Mouse (Mus musculus) thymus, postnatal 14 days (tissue): Measurements from ENCODE around the gene Ppef1.

Experiments
- DNase-seq: peaks from one replicate; pipeline ENCODE4 v3.0.0; 2021

The Ppef1 gene

DNA sequence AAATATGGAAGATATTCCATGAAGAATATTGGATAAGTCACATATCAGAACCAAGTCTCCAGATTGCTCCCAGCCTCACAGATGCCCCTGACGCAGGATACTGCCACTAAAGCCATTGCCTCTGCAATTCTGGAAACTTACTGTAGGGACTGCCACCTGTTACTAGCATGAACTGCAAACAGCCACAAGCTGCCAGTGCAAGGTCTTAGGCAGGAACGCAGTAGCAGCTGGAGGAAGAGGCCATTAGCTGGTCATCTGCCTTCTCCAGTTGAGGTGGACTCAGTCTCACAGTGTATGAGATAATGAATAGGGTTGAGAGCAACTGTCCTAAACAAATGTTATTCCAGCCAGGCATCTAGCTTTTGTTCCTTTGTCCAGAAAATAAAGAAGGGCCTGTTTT, 137.5 kb downstream of the Ppef1 start:
- DNase-seq: no peak

DNA sequence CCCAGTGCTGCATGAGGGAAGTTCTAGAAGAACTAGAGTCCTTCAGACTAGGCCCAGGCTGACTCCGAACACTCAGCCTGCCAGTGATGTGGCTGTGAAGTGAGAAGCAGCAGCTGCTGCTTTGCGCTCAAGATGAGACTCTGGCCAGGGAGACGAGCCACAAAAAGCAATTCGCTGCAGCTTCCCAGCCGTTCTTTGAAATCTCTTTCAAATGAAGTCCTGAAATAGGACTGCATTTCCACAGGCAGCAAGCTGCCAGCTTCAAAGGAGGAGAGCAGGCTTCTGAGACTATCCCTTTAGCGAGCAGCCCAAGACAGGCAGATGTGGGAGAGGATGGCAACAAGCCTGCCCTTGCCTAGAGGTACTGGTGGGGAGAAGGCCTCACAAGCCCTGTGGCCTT, 142.6 kb downstream of the Ppef1 start:
- DNase-seq: no peak

DNA sequence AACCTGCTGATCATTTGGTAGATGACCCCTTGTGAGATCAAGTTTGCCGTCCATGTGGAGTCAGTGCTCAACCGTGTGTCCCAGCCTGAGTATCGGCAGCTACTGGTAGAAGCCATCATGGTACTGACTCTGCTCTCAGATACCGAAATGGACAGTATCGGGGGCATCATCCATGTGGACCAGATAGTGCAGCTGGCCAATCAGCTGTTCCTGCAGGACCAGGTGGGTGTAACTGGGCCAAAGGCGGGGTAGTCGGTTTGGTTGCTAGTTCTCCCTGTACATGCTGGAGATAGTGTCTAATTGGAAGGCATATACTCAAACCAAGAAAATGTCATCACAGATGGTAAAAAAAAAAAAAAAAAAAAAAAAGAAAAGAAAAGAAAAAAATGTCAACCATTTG, 145.4 kb downstream of the Ppef1 start:
- no peak for DNase-seq

DNA sequence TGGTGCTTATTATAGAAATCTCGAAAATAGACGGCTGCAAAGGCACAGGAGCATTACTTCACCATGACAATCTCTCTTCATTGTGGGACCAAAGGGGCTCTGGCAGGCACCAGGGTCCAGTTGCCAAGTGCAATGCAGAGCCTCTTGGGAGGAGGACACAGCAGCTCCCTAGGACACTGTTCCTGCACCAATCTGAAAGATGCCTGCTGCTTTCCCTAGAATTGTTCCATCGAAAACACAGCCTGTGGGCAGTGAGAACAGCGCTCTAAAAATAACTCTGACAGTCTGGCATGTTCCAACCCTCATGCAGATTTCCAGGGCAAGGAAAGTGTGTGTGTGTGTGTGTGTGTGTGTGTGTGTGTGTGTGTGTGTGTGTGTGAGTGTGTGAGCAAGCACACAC, 147.0 kb downstream of the Ppef1 start:
- DNase-seq: no peak

DNA sequence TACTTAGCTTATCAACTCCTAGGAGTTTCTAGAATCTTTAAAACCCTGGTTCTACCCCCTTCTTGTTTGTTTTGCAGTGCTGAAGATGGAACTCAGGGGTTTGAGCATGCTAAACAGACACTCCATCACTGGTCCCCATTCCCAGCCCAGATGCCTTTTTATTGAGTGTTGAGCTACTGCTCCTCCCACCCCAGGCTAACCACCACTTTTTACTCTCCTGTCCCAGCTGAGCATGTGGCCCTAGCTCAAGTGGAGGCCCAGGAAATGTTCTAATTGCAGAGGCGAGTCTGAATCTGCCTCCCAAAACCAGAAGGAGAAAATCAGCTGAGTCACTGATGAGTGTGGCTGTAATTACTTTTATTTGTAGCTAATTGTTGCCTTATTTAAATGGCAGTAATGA, 150.5 kb downstream of the Ppef1 start:
- DNase-seq: no peak

DNA sequence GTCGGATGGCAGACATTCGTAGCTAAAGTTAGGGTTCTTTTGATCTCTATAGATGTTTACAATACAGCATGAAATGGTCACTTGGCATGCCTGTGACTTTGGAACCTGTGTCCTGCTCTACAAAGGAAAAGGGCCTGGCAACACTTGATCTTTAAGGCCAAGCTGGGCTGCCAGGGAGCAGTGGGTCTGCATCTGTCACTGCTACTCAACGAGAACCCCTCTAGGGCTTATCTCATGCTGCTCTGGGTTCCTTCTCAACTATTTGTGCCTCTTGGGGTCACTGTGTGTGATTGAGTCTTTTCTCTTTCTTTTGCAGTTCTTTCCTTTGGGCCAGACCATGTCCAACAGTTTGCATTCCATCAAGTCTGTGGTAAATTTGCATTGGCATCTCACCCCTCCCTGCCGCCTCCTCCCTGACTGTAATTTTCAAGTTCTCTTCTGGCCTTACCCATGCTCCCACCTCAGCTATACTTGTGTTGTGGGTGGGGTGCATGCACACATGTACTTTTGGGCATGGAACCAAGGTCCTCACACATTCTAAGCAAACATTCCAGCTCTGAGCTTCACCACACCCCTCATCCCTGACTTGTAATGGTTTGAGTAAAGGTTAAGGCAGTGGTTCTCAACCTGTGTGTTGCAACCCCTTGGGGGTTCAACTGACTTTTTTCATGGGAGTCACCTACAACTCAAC, 151.3 kb downstream of the Ppef1 start:
- no peak for DNase-seq

DNA sequence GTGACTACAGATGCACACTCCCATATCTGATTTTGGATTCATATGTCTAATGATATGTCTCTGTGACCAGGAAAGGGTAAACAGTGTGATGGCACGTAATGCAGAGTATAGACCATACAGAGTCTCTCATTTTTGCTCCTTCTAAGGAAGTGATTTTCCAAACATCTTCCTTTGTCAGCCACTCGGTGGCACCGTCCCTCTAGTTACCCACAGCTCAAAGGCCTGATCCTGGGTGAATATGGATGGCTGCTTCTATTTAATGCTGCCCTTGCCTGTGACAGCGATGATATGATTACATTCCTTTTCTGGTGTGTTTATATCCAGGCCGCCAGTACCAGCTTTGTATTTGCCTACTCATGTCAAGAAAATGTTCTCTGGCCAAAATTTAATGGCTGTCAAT, 152.0 kb downstream of the Ppef1 start:
- no peak for DNase-seq
